Mouse (Mus musculus) Patski (cell line): ENCODE data around the gene Wdfy3. TPM values are rescaled to one million over a fixed set of nuclear protein-coding genes. Genes with fewer than 3 reads are reported as not detected.

ENCODE experiments used
- ATAC-seq: fragments of 100-300 bp; one replicate; pipeline ENCODE4 v1.8.0; 2021
- CTCF ChIA-PET: fragments of 350-600 bp; sonication (Branson Sonifier 250); formaldehyde crosslinking; loops from one replicate; lab custom pipeline; 2022; ENCODE audit warnings: inconsistent platforms; lab: Charles Lee
- POLR2A ChIA-PET: fragments of 350-600 bp; sonication (Branson Sonifier 250); formaldehyde crosslinking; loops from one replicate; lab custom pipeline; 2022; ENCODE audit warnings: antibody characterized with exemption, inconsistent platforms; lab: Charles Lee
- DNase-seq: peaks from one replicate; pipeline ENCODE4 v3.0.0-alpha.2; 2011; ENCODE audit warnings: low read depth, low spot score
- H3K27me3 ChIP-seq: fragments of 371-371 bp; one replicate; pipeline ENCODE4 v1.5.1; 2021
- CTCF ChIP-seq: fragments of 100-300 bp; IDR thresholded peaks from one replicate; pipeline ENCODE4 v1.5.1; 2021
- in situ Hi-C: fragments of 300-500 bp; cut with MboI; formaldehyde crosslinking; loops from 3 replicates; pipeline ENCODE4 v1.11.1; 2018; ENCODE audit warnings: low pct_unique_long_range_greater_than_20kb, mixed read lengths
- polyA plus RNA-seq: library from polyadenylated mRNA; unstranded; gene quantifications from one replicate; pipeline ENCODE4 v1.2.3, GENCODE M21; 2021

The Wdfy3 gene
- polyA plus RNA-seq, 1 experiment from 2014 or later: 61.1 TPM

- DNase-seq (no peak), ATAC-seq (no peak)
- H3K27me3 ChIP-seq: no peaks in the 10 kb centered on the region
- CTCF ChIA-PET: interaction anchor here (1.7 kb wide), 1 partner anchor 17 kb away, joined by 5 read pairs; no protein-coding TSS in a partner anchor
- POLR2A ChIA-PET: no interaction called here
- in situ Hi-C loops: no loop called here
- TF ChIP-seq CTCF: no peak
These were observed 193.5 kb downstream of the Wdfy3 start for GRCm38 (mm10) chr5:101876185-101876584.

GRCm38 (mm10) chr5:101866722-101867121 is 203.0 kb downstream of the Wdfy3 start:
- DNase-seq (no peak), ATAC-seq (no peak)
- POLR2A ChIA-PET: no interaction called here
- H3K27me3 ChIP-seq: no peaks in the 10 kb centered on the region
- in situ Hi-C loops: no loop called here
- TF ChIP-seq CTCF: no peak
- CTCF ChIA-PET: interaction anchor here (1.2 to 1.3 kb wide), 2 partner anchors 12 to 18 kb away, joined by 3 read pairs; no protein-coding TSS in a partner anchor

GRCm38 (mm10) chr5:101863946-101864345 is 205.8 kb downstream of the Wdfy3 start:
- in situ Hi-C loops: no loop called here
- no peaks in the 10 kb centered on the region for H3K27me3 ChIP-seq
- DNase-seq (no peak), ATAC-seq (peak; percentile 48)
- ChIA-PET CTCF (interaction anchor here (1.1 to 2.0 kb wide), 4 partner anchors 24 to 47 kb away, joined by 3 to 6 read pairs (median 4); no protein-coding TSS in a partner anchor), POLR2A (no interaction called here)
- TF ChIP-seq CTCF: no peak

- ChIA-PET POLR2A (no interaction called here), CTCF (interaction anchor here (0.6 to 2.2 kb wide), 9 partner anchors 7 to 211 kb away, joined by 3 to 7 read pairs (median 4); no protein-coding TSS in a partner anchor)
- ATAC-seq (peak; percentile 68), DNase-seq (no peak)
- in situ Hi-C loops: no loop called here
- TF ChIP-seq CTCF: peak; percentile 64
- H3K27me3 ChIP-seq: no peaks in the 10 kb centered on the region
These were observed 207.1 kb downstream of the Wdfy3 start for GRCm38 (mm10) chr5:101862651-101863050.

- TF ChIP-seq CTCF: no peak
- CTCF ChIA-PET: interaction anchor here (1.0 to 2.2 kb wide), 7 partner anchors 8 to 211 kb away, joined by 3 to 7 read pairs (median 4); no protein-coding TSS in a partner anchor
- no peaks in the 10 kb centered on the region for H3K27me3 ChIP-seq
- no peak for DNase-seq
- peak; percentile 68 for ATAC-seq
- in situ Hi-C loops: no loop called here
- POLR2A ChIA-PET: no interaction called here
These were observed 207.7 kb downstream of the Wdfy3 start for GRCm38 (mm10) chr5:101861786-101862571.

GRCm38 (mm10) chr5:101858891-101859436 is 210.8 kb downstream of the Wdfy3 start:
- TF ChIP-seq CTCF: no peak
- H3K27me3 ChIP-seq: no peaks in the 10 kb centered on the region
- ChIA-PET CTCF (interaction anchor here (1.2 kb wide), 1 partner anchor 10 kb away, joined by 4 read pairs; no protein-coding TSS in a partner anchor), POLR2A (no interaction called here)
- in situ Hi-C loops: no loop called here
- DNase-seq (no peak), ATAC-seq (no peak)

- H3K27me3 ChIP-seq: no peaks in the 10 kb centered on the region
- no peak for ATAC-seq
- POLR2A ChIA-PET: no interaction called here
- in situ Hi-C loops: no loop called here
- no peak for DNase-seq
- CTCF ChIA-PET: no interaction called here
- no peak for TF ChIP-seq CTCF
These were observed 214.2 kb downstream of the Wdfy3 start for GRCm38 (mm10) chr5:101855475-101855874.

- POLR2A ChIA-PET: no interaction called here
- DNase-seq (no peak), ATAC-seq (no peak)
- no peak for TF ChIP-seq CTCF
- in situ Hi-C loops: no loop called here
- H3K27me3 ChIP-seq: no peaks in the 10 kb centered on the region
- CTCF ChIA-PET: interaction anchor here (1.5 kb wide), 1 partner anchor 12 kb away, joined by 3 read pairs; no protein-coding TSS in a partner anchor
These were observed 215.1 kb downstream of the Wdfy3 start for GRCm38 (mm10) chr5:101854667-101855066.

GRCm38 (mm10) chr5:101854100-101854499 is 215.6 kb downstream of the Wdfy3 start:
- TF ChIP-seq CTCF: no peak
- H3K27me3 ChIP-seq: no peaks in the 10 kb centered on the region
- CTCF ChIA-PET: interaction anchor here (1.5 kb wide), 1 partner anchor 13 kb away, joined by 3 read pairs; no protein-coding TSS in a partner anchor
- ATAC-seq: no peak
- in situ Hi-C loops: no loop called here
- no peak for DNase-seq
- POLR2A ChIA-PET: no interaction called here

- in situ Hi-C loops: no loop called here
- ChIA-PET CTCF (no interaction called here), POLR2A (interaction anchor here (0.9 kb wide), 1 partner anchor 17 kb away, joined by 4 read pairs; no protein-coding TSS in a partner anchor)
- H3K27me3 ChIP-seq: no peaks in the 10 kb centered on the region
- DNase-seq (no peak), ATAC-seq (no peak)
- no peak for TF ChIP-seq CTCF
These were observed 217.5 kb downstream of the Wdfy3 start for GRCm38 (mm10) chr5:101852116-101852680.
